Mouse (Mus musculus): ENCODE measurements at regions not wholly inside any gene's neighbourhood (a gene's known extent, or its start where the extent isn't known, plus 50 kb on each side); places are given as distances from the start of the nearest gene placed in this dataset.
A peak's percentile ranks its signal among the peaks of the same experiment; 100 is the strongest.

- intact Hi-C loops (cut with DNase I) = no loop called here
- no peak for DNase-seq
- no peak for TF ChIP-seq CTCF (IDR thresholded peaks at IDR 0.05)
- H3K4me3 ChIP-seq = no peak overlapping the region
- no peak overlapping the region for H3K27ac ChIP-seq
These were observed 962.0 kb downstream of the Ttll7 start for GRCm38 (mm10) chr3:147814080-147814650.

GRCm38 (mm10) chr3:147802546-147802945, 950.4 kb downstream of the Ttll7 start:
- no peak overlapping the region for H3K27ac ChIP-seq
- no peak for DNase-seq
- H3K4me3 ChIP-seq = no peak overlapping the region
- TF ChIP-seq CTCF (IDR thresholded peaks at IDR 0.05) = no peak
- intact Hi-C loops (cut with DNase I) = no loop called here

- intact Hi-C loops (cut with DNase I) = no loop called here
- Histone ChIP-seq H3K4me3 (no peak overlapping the region), H3K27ac (no peak overlapping the region)
- no peak for TF ChIP-seq CTCF (IDR thresholded peaks at IDR 0.05)
- DNase-seq = no peak
These were observed 944.4 kb downstream of the Ttll7 start for GRCm38 (mm10) chr3:147796524-147796923.

GRCm38 (mm10) chr3:147795116-147795515, 942.9 kb downstream of the Ttll7 start:
- DNase-seq = no peak
- intact Hi-C loops (cut with DNase I) = no loop called here
- Histone ChIP-seq H3K4me3 (no peak overlapping the region), H3K27ac (no peak overlapping the region)
- no peak for TF ChIP-seq CTCF (IDR thresholded peaks at IDR 0.05)

- no peak for TF ChIP-seq CTCF (IDR thresholded peaks at IDR 0.05)
- intact Hi-C loops (cut with DNase I) = no loop called here
- Histone ChIP-seq H3K4me3 (no peak overlapping the region), H3K27ac (no peak overlapping the region)
- DNase-seq = no peak
These were observed 934.4 kb downstream of the Ttll7 start for GRCm38 (mm10) chr3:147786555-147786954.

- DNase-seq = no peak
- Histone ChIP-seq H3K4me3 (no peak overlapping the region), H3K27ac (no peak overlapping the region)
- intact Hi-C loops (cut with DNase I) = no loop called here
- TF ChIP-seq CTCF (IDR thresholded peaks at IDR 0.05) = no peak
These were observed 898.6 kb downstream of the Ttll7 start for GRCm38 (mm10) chr3:147750842-147751191.

- Histone ChIP-seq H3K4me3 (no peak overlapping the region; the same call in 1 of the 2 replicates), H3K27ac (no peak overlapping the region)
- intact Hi-C loops (cut with DNase I) = no loop called here
- peak; percentile 17 for DNase-seq
- no peak for TF ChIP-seq CTCF (IDR thresholded peaks at IDR 0.05)
These were observed 898.0 kb downstream of the Ttll7 start for GRCm38 (mm10) chr3:147749939-147750841.

GRCm38 (mm10) chr3:147749442-147749841, 897.3 kb downstream of the Ttll7 start:
- Histone ChIP-seq H3K4me3 (no peak overlapping the region), H3K27ac (no peak overlapping the region)
- no peak for TF ChIP-seq CTCF (IDR thresholded peaks at IDR 0.05)
- no peak for DNase-seq
- intact Hi-C loops (cut with DNase I) = no loop called here

- TF ChIP-seq CTCF (IDR thresholded peaks at IDR 0.05) = peak; percentile 35; the same call in 1 of the 2 replicates
- intact Hi-C loops (cut with DNase I) = no loop called here
- no peak overlapping the region for H3K4me3 ChIP-seq
- no peak for DNase-seq
- no peak overlapping the region for H3K27ac ChIP-seq
These were observed 884.7 kb downstream of the Ttll7 start for GRCm38 (mm10) chr3:147736673-147737439.

GRCm38 (mm10) chr3:147716391-147716790, 864.2 kb downstream of the Ttll7 start:
- Histone ChIP-seq H3K4me3 (no peak overlapping the region), H3K27ac (no peak overlapping the region)
- no peak for DNase-seq
- intact Hi-C loops (cut with DNase I) = no loop called here
- TF ChIP-seq CTCF (IDR thresholded peaks at IDR 0.05) = no peak

- DNase-seq = no peak
- Histone ChIP-seq H3K27ac (no peak overlapping the region), H3K4me3 (no peak overlapping the region)
- TF ChIP-seq CTCF (IDR thresholded peaks at IDR 0.05) = no peak
- intact Hi-C loops (cut with DNase I) = no loop called here
These were observed 855.2 kb downstream of the Ttll7 start for GRCm38 (mm10) chr3:147707401-147707801.

- Histone ChIP-seq H3K27ac (no peak overlapping the region), H3K4me3 (no peak overlapping the region)
- DNase-seq = no peak
- intact Hi-C loops (cut with DNase I) = no loop called here
- no peak for TF ChIP-seq CTCF (IDR thresholded peaks at IDR 0.05)
These were observed 831.6 kb downstream of the Ttll7 start for GRCm38 (mm10) chr3:147683730-147684129.

- Histone ChIP-seq H3K4me3 (no peak overlapping the region), H3K27ac (no peak overlapping the region)
- TF ChIP-seq CTCF (IDR thresholded peaks at IDR 0.05) = no peak
- intact Hi-C loops (cut with DNase I) = no loop called here
- no peak for DNase-seq
These were observed 828.1 kb downstream of the Ttll7 start for GRCm38 (mm10) chr3:147680299-147680698.

All from gastrocnemius, adult 2 months (tissue).